Mouse (Mus musculus): ENCODE results near the gene Tmem82. TPM values are rescaled to one million over a fixed set of nuclear protein-coding genes. Genes with fewer than 3 reads are reported as not detected.
"Not testable (repeated sequence)": the region's sequence is repeated elsewhere in the genome, so short reads cannot be mapped to it uniquely, and the experiment has no call there.

The Tmem82 gene
- polyA plus RNA-seq, 1 experiment from 2014 or later = 1.2 TPM

DNA sequence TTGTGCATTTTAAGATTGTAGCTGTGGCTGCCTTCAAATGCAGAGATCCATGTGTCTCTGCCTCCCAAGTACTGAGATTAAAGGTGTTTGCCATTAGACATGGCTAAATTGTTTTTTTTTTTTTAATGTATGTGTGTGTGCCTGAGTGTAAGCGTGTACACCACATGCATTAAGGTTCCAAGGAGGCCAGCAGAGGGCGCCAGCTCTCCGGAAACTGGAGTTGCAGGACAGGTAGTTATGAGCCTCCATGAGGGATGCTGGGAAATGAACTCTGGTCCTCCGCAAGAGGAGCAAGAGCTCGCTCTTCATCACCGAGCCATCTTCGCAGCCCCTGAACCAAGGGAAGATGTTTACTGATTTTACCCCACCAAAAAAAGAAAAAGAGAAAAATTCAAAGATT, 41.6 kb downstream of the Tmem82 start:
- Histone ChIP-seq H3K4me1 (replicated peaks) (no peaks in the 10 kb centered on the region), H3K4me3 (no peak overlapping the region), H3K36me3 (peaks cover 24% of the 10 kb centered on the region), H3K27ac (no peak overlapping the region), H3K9me3 (no peaks in the 10 kb centered on the region), H3K27me3 (ENCODE audit: insufficient read depth, poor library complexity, severe bottlenecking) (no peaks in the 10 kb centered on the region)
- DNase-seq (ENCODE audit: low spot score) = no peak
- WGBS = 94% methylated on average over 7 of the region's 7 CpGs

DNA sequence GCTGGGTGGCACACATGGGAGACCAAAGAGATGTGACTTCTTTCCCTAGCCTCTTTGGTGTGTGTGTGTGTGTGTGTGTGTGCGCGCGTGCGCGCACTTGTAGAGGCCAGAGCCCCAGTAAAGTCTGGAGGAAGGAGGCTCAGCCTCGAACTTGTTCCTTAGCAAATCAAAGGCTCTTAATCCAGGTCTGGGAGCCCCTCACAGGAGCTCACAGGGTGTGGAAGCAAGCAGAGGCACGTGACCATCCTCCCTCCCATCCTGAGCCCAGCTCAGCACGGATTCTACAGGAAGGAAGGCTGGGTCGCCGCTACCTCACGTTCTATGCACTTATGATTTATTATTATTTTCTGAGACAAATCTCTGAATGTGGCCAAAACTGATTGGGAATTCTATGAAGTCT, 42.0 kb downstream of the Tmem82 start:
- no peak for DNase-seq (ENCODE audit: low spot score)
- no peak overlapping the region for H3K4me3 ChIP-seq
- no peaks in the 10 kb centered on the region for H3K4me1 ChIP-seq (replicated peaks)
- WGBS = 82% methylated on average over 11 of the region's 11 CpGs
- H3K27me3 ChIP-seq (ENCODE audit: insufficient read depth, poor library complexity, severe bottlenecking) = no peaks in the 10 kb centered on the region
- no peak overlapping the region for H3K27ac ChIP-seq
- H3K9me3 ChIP-seq = no peaks in the 10 kb centered on the region
- peaks cover 24% of the 10 kb centered on the region for H3K36me3 ChIP-seq

DNA sequence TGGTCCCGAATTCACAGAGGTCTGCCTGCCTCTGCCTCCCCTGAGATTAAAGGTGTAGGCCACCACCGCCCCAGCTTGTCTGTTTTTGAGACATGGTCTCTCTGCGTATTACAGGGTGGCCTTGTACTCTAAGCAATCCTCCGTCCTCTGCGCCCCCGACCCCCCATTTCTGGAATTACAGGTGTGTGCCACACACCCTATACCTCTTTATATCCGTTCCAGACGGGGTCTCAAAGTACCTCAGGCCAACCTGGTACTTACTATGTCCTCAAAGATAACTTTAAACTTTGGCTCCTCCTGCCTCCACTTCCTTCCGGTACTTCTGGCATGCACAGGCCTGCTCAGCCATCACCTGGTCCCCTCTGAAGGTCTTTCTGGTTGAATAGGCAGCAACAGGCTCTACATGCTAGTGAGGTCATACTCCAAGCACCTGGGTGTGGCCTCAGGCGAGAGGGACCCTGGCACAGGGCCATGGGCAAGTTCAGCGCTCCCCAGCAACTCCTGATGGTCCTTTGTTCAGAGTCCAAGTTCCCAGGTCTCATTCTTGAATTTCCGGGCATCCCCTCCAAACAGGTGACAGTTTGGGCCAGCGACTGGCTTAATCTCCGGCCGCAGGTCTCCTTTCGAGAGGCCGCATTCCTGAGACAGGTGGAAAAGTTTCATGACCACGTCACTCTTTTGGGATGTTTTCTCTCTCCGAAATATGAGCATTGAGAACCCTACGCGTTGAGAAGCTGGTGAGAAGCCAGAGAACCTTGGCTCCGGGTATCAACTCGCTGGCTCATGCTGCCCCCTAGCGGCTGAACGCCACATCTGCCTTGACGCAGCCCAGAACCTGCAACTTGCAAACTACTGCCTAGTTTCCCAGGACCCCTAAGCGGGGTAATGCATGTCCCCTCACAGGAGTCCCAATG, 43.4 kb downstream of the Tmem82 start:
- DNase-seq (ENCODE audit: low spot score) = peak; percentile 85
- H3K27ac ChIP-seq = no peak overlapping the region
- H3K4me1 ChIP-seq (replicated peaks) = no peaks in the 10 kb centered on the region
- no peaks in the 10 kb centered on the region for H3K27me3 ChIP-seq (ENCODE audit: insufficient read depth, poor library complexity, severe bottlenecking)
- 47% methylated on average over 27 of the region's 27 CpGs for WGBS
- peaks cover 16% of the 10 kb centered on the region for H3K36me3 ChIP-seq
- H3K4me3 ChIP-seq = no peak overlapping the region
- H3K9me3 ChIP-seq = no peaks in the 10 kb centered on the region

DNA sequence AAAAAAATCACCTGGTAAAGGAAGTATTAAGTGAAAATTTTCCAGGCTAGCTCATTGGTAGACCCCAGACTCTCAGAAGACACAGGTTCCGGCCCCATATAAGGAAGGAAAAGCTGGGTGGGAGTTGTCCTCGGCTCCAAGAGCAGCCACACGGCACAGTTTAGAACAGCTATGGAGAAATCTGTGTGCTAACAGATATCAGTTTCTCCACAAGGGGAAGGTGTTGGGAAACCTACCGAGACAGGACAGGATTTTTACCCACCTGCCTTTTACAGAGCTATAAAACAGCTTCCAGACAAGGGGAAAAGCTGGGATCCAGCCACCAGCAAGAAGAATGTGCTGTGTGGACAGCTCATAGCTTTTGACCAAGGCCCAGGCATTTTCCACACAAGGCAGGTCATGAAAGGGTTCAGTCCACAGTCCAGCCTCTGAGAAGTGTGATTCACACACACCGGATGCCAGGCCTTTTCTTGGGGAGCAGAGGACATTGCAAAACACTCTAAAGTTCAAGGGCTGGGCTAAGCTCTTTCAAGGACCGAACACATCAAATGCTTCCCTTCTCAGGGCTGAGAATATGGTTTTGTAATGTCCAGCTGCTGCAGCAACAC, 45.0 kb downstream of the Tmem82 start:
- Histone ChIP-seq H3K4me3 (no peak overlapping the region), H3K27me3 (ENCODE audit: insufficient read depth, poor library complexity, severe bottlenecking) (no peaks in the 10 kb centered on the region), H3K9me3 (no peaks in the 10 kb centered on the region), H3K27ac (no peak overlapping the region), H3K36me3 (peaks cover 10% of the 10 kb centered on the region), H3K4me1 (replicated peaks) (no peaks in the 10 kb centered on the region)
- no peak for DNase-seq (ENCODE audit: low spot score)
- 76% methylated on average over 6 of the region's 6 CpGs for WGBS

DNA sequence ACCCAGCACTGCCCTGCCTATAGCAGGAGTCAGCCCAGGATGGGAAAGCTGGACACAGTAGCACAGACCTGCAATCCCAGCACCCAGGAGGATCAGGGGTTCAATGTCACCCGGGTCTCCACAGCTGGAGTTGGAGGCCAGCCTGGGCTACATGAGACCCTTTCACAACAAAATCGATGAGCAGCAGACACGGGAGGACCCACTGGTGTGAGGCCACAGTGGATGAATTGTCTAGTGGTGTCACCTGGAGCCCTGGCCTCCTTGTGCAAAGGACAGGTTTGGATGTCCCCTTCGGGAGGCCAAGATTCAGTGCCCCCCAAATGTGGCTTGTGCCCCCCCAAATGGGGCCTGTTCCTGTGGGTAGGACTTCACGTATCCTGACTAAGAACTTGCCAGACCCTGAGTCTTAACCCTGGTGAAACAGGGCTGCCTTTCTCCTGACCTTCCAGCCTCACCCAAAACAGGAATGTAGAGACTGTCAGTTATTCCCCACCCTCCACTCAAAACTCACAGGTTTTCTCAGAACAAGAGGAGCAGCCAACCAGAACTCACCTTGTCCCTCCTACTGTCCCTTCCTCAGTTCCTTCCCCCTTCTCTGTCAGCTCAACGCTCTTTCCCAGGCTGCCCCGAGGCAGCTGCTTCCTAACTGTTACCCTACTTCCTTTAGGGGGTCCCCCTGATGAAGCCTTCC, 45.6 kb downstream of the Tmem82 start:
- WGBS = 79% methylated on average over 7 of the region's 7 CpGs
- no peak for DNase-seq (ENCODE audit: low spot score)
- Histone ChIP-seq H3K4me3 (no peak overlapping the region), H3K27ac (no peak overlapping the region), H3K36me3 (peaks cover 9% of the 10 kb centered on the region), H3K9me3 (no peaks in the 10 kb centered on the region), H3K4me1 (replicated peaks) (no peaks in the 10 kb centered on the region), H3K27me3 (ENCODE audit: insufficient read depth, poor library complexity, severe bottlenecking) (no peaks in the 10 kb centered on the region)

- H3K36me3 ChIP-seq = peaks cover 2% of the 10 kb centered on the region; the same call in 1 of the 2 replicates
- DNase-seq (ENCODE audit: low spot score) = no peak
- WGBS = 78% methylated on average over 10 of the region's 10 CpGs
- no peaks in the 10 kb centered on the region for H3K4me1 ChIP-seq (replicated peaks)
- no peaks in the 10 kb centered on the region for H3K9me3 ChIP-seq
- H3K27ac ChIP-seq = no peak overlapping the region
- H3K27me3 ChIP-seq (ENCODE audit: insufficient read depth, poor library complexity, severe bottlenecking) = no peaks in the 10 kb centered on the region
- H3K4me3 ChIP-seq = no peak overlapping the region
Measured at GRCm38 (mm10) chr4:141571934-141572333, 46.5 kb downstream of the Tmem82 start.

- 73% methylated on average over 6 of the region's 6 CpGs for WGBS
- Histone ChIP-seq H3K27ac (no peak overlapping the region), H3K4me1 (replicated peaks) (no peaks in the 10 kb centered on the region), H3K36me3 (no peaks in the 10 kb centered on the region), H3K9me3 (no peaks in the 10 kb centered on the region), H3K27me3 (ENCODE audit: insufficient read depth, poor library complexity, severe bottlenecking) (no peaks in the 10 kb centered on the region), H3K4me3 (no peak overlapping the region)
- DNase-seq (ENCODE audit: low spot score) = no peak
Measured at GRCm38 (mm10) chr4:141571337-141571739, 47.1 kb downstream of the Tmem82 start.

DNA sequence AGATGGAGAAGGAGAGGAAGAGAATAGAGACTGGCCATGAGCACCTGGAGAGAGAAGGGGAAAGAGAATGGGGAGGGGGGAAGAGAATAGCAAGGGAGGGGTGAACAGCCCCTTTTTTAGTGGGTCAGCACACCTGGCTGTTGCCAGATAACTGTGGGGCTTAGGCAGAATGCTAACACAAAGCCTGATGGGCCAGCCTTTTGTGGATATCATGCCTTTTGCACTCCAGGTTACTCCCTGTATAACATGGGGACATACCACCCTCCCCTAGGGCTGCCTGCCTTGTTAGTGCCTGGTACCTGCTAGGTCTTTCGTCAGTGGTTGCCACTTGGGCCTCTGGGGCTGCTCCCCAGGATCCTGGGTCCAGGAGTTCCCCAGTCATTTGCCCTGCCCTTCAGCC, 47.6 kb downstream of the Tmem82 start:
- Histone ChIP-seq H3K9me3 (no peaks in the 10 kb centered on the region), H3K27me3 (ENCODE audit: insufficient read depth, poor library complexity, severe bottlenecking) (no peaks in the 10 kb centered on the region), H3K27ac (no peak overlapping the region), H3K4me1 (replicated peaks) (no peaks in the 10 kb centered on the region), H3K36me3 (no peaks in the 10 kb centered on the region), H3K4me3 (no peak overlapping the region)
- 79% methylated on average over 1 of the region's 1 CpGs for WGBS
- no peak for DNase-seq (ENCODE audit: low spot score)

DNA sequence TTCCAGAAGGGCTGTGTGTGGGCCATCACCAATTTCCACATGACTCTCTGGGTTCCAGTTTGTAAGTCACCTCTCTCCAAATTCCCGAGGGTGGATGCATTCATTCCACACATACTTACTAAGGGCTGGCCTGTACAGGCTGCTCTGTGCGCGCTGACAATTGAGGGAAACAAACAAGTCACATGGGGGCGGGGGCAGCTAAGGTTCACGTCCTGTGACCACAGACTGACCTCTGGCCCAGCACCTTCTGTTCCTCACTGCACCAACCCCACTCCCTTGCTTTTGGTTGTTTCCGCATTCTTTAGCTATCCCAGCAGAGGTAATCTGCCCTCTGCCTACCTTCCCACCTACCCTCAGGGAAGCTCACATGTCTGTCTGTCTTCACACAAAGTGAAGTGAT, 48.4 kb downstream of the Tmem82 start:
- WGBS = 65% methylated on average over 6 of the region's 6 CpGs
- Histone ChIP-seq H3K9me3 (no peaks in the 10 kb centered on the region), H3K27ac (no peak overlapping the region), H3K4me3 (no peak overlapping the region), H3K4me1 (replicated peaks) (no peaks in the 10 kb centered on the region), H3K36me3 (no peaks in the 10 kb centered on the region), H3K27me3 (ENCODE audit: insufficient read depth, poor library complexity, severe bottlenecking) (no peaks in the 10 kb centered on the region)
- DNase-seq (ENCODE audit: low spot score) = no peak

DNA sequence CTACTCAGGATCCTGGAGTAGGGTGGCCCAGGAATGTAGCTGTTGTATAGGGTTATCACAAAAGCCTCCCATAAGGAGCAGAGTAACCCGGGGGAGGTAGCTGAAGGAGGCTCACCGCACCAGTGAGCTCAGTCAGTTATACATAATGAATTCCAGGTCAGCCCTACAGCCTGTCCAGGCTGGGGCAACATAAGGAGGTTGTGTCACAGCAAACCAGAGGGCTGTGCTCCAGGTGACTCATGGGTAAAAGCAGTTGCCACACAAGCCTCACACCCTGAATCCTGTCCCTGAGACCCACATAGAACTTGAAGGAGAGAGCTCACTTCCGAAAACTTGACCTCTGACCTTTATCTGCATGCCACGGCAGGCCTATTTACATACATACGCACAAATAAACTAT, 49.5 kb downstream of the Tmem82 start:
- 83% methylated on average over 5 of the region's 5 CpGs for WGBS

DNA sequence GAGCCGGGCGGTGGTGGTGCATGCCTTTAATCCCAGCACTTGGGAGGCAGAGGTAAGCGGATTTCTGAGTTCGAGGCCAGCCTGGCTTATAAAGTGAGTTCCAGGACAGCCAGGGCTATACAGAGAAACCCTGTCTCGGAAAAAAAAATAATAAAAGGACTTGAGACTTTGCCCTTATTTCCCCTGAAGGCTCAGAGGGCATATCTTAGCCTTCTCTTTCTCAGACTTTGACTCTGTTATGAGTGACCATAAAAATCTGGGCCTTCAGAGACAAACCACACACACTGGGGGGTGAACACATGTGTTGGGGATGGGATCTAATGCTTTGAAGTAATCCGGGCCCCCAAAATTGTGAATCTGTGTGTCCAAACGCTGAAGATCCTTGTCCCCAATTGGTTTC, 51.3 kb downstream of the Tmem82 start:
- 92% methylated on average over 7 of the region's 7 CpGs for WGBS
- H3K27me3 ChIP-seq (ENCODE audit: insufficient read depth, poor library complexity, severe bottlenecking); H3K27ac ChIP-seq; H3K36me3 ChIP-seq; H3K4me3 ChIP-seq; H3K9me3 ChIP-seq; H3K4me1 ChIP-seq (replicated peaks); DNase-seq (ENCODE audit: low spot score): not testable (repeated sequence)

More for the DNA sequence above, 49.5 kb downstream of the Tmem82 start:
- Histone ChIP-seq H3K4me3 (no peak overlapping the region), H3K27me3 (ENCODE audit: insufficient read depth, poor library complexity, severe bottlenecking) (no peaks in the 10 kb centered on the region), H3K9me3 (no peaks in the 10 kb centered on the region), H3K27ac (no peak overlapping the region), H3K4me1 (replicated peaks) (no peaks in the 10 kb centered on the region), H3K36me3 (no peaks in the 10 kb centered on the region)
- no peak for DNase-seq (ENCODE audit: low spot score)

DNA sequence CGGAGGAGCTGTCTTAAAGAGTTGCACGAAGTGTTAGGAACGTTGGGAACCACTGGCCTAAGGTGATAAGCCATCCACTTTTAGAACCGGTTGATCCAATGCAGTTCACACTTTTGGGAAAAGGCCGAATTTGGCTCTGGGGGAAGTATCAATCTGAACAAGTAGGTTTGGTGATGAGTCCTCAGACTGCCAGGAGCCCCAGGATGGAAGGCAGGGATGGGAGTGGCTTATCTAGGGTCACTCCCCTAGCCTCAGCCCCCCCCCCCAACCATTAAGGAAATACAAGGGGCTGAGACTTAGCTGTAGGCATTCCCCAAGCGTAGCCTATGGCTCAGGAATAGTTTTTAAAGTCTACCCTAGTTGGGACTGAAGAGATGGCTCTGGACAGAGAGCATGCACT, 52.2 kb downstream of the Tmem82 start:
- 89% methylated on average over 6 of the region's 6 CpGs for WGBS
- no peak for DNase-seq (ENCODE audit: low spot score)
- H3K4me3 ChIP-seq = no peak overlapping the region
- no peaks in the 10 kb centered on the region for H3K9me3 ChIP-seq
- H3K27me3 ChIP-seq (ENCODE audit: insufficient read depth, poor library complexity, severe bottlenecking) = no peaks in the 10 kb centered on the region
- H3K27ac ChIP-seq = no peak overlapping the region
- no peaks in the 10 kb centered on the region for H3K4me1 ChIP-seq (replicated peaks)
- H3K36me3 ChIP-seq = no peaks in the 10 kb centered on the region

GRCm38 (mm10) chr4:141565325-141565724, 53.1 kb downstream of the Tmem82 start:
- Histone ChIP-seq H3K9me3 (no peaks in the 10 kb centered on the region), H3K27me3 (ENCODE audit: insufficient read depth, poor library complexity, severe bottlenecking) (no peaks in the 10 kb centered on the region), H3K4me1 (replicated peaks) (no peaks in the 10 kb centered on the region), H3K4me3 (no peak overlapping the region), H3K36me3 (no peaks in the 10 kb centered on the region), H3K27ac (no peak overlapping the region)
- WGBS = 28% methylated on average over 7 of the region's 7 CpGs
- DNase-seq (ENCODE audit: low spot score) = no peak

All from hindbrain, embryonic 10.5 days (tissue).